Mouse (Mus musculus) ZHBTc4 (cell line): ENCODE measurements around the gene H2al1h.
"Not testable (repeated sequence)": the region's sequence is repeated elsewhere in the genome, so short reads cannot be mapped to it uniquely, and the experiment has no call there.

Source experiments
- DNase-seq: peaks from one replicate; pipeline ENCODE4 v3.0.0-alpha.2; 2011; ENCODE audit warnings: low read depth, low spot score

Gene H2al1h

DNA sequence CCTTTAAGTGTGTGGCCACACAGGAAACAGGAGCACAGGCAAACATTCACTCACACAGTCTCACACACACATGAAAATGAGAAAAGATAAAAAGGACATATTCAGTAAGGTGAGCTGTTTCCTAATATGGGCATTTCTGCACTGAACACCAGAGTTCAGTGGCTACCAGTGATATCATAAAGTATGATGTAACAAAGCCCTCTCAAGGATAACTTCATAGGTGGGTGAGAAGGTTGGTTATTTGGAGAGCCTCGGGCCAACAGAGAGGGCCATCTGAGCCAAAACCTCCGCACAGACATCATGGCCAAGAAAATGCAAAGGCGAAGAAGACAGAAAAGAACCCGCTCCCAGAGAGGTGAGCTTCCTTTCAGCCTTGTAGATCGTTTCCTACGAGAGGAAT lies at the start of gene H2al1h:
H2al1h (plus strand) TSS at position 301 of the 400 bp plus-strand sequence.
- not testable (repeated sequence) for DNase-seq

DNA sequence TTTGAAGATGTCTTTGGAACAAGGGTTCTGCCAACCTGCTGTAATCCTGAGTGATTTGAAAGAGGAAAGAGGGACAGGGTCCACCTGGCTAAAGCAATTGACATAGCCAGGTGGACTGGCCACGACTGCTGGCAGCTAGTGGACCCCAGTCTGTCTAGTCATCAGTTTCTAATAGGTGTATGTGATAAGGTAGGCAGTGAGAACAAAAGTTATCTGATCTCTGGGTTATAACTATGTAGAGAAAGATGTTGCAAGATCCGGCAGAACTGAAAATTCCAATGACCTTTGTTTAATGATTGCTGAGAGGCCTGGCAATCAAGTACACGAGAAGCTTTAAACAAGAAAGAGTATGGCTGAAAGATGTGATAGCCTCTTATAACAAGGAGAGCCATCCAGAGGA lies 48.1 kb upstream of the H2al1h start:
- no peak for DNase-seq

DNA sequence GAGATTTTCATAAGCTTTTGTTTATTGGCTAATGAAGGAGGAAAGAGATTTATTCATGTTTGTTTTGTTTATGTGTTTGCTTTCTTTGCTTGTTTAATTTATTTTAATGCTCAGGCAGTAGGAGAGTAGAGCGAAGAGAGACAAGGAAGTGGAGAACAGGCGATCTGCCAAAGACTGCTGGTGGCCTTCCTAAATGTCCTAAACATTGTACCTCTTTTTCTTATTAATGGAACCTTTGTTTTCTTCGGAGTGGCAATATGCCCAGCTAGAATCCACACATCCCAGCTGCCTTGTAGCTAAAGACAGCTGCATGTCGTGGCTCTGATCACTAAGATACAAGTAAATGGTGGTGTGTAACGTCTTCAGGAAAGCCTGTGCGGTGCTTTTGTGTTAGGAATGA lies 44.2 kb upstream of the H2al1h start:
- DNase-seq: no peak

DNA sequence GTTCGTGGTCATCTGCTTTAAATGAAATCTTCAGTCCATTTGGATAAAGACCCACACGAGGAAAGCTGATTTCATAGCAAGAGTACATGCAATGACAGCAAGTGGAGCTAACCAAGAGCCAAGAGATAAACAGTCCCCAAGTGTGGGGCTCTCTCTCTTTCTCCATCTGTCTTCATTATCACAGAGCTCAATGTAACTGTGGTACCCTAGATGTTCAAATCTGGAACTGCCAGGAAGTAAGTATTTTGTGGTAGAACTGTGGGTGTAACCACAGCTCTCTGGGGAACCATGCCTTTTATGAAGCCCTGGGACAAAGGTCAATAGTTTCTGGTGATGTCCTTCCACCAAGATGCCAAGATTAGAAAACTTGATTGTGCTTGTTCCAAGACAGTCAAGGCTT lies 40.6 kb upstream of the H2al1h start:
- no peak for DNase-seq

DNA sequence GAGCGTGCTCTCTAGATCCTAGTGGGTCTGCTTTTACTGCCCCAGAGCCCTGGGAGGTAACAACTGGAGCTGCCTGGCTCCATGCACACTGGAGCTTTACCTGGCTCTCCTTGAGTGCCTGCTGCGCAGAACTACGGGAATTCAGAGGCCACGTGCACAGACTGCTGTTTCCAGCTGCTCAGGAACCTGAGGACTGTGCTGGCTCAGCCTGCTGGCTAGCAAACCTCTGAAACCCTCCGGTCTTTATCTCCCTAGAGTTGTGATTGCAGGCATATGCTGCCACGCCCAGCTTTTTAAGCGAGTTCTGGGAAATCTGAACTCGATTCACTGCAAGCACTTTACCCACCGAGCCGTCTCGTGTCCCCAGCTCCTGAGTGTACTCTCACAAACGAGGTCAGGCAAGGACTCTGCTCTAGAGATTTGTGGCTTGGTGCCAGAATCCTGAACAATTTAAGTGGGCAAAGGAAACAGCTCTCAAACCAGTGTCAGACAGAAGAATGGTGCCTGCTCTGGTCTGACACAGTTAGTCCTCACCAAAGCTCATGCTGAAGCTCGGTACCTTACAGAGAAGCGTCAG lies 32.9 kb upstream of the H2al1h start:
- peak; percentile 2 for DNase-seq

DNA sequence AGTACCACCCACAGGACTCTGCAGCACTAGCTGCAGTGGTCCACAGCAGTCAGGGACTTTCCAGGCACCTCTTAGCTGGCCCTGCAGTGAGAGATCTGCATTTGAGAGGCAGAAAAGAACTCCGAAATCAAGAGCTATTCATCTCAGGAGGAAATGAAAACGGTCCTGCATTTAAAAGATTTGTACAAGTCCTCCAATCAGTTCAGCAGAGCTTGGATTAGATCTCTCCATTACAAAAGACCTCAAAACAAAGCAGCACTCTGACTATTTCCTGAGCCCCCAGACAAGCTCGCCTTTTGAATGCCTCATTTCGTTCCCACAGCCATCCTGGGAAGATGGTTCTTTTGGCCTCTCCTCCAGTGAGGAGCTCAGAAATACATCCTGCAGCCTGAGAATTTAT lies 32.0 kb upstream of the H2al1h start:
- DNase-seq: peak; percentile 59

DNA sequence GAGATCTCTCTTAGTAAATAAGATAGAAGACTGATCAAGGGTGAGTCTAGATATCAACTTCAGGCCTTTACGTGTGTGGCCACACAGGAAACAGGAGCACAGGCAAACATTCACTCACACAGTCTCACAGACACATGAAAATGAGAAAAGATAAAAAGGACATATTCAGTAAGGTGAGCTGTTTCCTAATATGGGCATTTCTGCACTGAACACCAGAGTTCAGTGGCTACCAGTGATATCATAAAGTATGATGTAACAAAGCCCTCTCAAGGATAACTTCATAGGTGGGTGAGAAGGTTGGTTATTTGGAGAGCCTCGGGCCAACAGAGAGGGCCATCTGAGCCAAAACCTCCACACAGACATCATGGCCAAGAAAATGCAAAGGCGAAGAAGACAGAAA lies 22.3 kb upstream of the H2al1h start, which contains the start of gene H2al1a:
H2al1a (plus strand) TSS at position 301 of the 400 bp plus-strand sequence.
- not testable (repeated sequence) for DNase-seq

DNA sequence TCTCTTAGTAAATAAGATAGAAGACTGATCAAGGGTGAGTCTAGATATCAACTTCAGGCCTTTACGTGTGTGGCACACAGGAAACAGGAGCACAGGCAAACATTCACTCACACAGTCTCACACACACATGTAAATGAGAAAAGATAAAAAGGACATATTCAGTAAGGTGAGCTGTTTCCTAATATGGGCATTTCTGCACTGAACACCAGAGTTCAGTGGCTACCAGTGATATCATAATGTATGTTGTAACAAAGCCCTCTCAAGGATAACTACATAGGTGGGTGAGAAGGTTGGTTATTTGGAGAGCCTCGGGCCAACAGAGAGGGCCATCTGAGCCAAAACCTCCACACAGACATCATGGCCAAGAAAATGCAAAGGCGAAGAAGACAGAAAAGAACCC lies 19.2 kb upstream of the H2al1h start, which contains the start of gene H2al1b:
H2al1b (plus strand) TSS at position 301 of the 400 bp plus-strand sequence.
- not testable (repeated sequence) for DNase-seq

DNA sequence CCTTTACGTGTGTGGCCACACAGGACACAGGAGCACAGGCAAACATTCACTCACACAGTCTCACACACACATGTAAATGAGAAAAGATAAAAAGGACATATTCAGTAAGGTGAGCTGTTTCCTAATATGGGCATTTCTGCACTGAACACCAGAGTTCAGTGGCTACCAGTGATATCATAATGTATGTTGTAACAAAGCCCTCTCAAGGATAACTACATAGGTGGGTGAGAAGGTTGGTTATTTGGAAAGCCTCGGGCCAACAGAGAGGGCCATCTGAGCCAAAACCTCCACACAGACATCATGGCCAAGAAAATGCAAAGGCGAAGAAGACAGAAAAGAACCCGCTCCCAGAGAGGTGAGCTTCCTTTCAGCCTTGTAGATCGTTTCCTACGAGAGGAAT lies 15.9 kb upstream of the H2al1h start, which contains the start of gene H2al1c:
H2al1c (plus strand) TSS at position 301 of the 400 bp plus-strand sequence.
- not testable (repeated sequence) for DNase-seq

DNA sequence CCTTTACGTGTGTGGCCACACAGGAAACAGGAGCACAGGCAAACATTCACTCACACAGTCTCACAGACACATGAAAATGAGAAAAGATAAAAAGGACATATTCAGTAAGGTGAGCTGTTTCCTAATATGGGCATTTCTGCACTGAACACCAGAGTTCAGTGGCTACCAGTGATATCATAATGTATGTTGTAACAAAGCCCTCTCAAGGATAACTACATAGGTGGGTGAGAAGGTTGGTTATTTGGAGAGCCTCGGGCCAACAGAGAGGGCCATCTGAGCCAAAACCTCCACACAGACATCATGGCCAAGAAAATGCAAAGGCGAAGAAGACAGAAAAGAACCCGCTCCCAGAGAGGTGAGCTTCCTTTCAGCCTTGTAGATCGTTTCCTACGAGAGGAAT lies 12.8 kb upstream of the H2al1h start, which contains the start of gene H2al1d:
H2al1d (plus strand) TSS at position 301 of the 400 bp plus-strand sequence.
- not testable (repeated sequence) for DNase-seq

DNA sequence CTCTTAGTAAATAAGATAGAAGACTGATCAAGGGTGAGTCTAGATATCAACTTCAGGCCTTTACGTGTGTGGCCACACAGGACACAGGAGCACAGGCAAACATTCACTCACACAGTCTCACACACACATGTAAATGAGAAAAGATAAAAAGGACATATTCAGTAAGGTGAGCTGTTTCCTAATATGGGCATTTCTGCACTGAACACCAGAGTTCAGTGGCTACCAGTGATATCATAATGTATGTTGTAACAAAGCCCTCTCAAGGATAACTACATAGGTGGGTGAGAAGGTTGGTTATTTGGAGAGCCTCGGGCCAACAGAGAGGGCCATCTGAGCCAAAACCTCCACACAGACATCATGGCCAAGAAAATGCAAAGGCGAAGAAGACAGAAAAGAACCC lies 9.7 kb upstream of the H2al1h start, which contains the start of gene H2al1e:
H2al1e (plus strand) TSS at position 301 of the 400 bp plus-strand sequence.
- not testable (repeated sequence) for DNase-seq

DNA sequence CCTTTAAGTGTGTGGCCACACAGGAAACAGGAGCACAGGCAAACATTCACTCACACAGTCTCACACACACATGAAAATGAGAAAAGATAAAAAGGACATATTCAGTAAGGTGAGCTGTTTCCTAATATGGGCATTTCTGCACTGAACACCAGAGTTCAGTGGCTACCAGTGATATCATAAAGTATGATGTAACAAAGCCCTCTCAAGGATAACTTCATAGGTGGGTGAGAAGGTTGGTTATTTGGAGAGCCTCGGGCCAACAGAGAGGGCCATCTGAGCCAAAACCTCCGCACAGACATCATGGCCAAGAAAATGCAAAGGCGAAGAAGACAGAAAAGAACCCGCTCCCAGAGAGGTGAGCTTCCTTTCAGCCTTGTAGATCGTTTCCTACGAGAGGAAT lies 6.4 kb upstream of the H2al1h start, which contains the start of gene H2al1f:
H2al1f (plus strand) TSS at position 301 of the 400 bp plus-strand sequence.
- DNase-seq: not testable (repeated sequence)

DNA sequence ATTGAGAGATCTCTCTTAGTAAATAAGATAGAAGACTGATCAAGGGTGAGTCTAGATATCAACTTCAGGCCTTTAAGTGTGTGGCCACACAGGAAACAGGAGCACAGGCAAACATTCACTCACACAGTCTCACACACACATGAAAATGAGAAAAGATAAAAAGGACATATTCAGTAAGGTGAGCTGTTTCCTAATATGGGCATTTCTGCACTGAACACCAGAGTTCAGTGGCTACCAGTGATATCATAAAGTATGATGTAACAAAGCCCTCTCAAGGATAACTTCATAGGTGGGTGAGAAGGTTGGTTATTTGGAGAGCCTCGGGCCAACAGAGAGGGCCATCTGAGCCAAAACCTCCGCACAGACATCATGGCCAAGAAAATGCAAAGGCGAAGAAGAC lies 3.3 kb upstream of the H2al1h start, which contains the start of gene H2al1g:
H2al1g (plus strand) TSS at position 301 of the 400 bp plus-strand sequence.
- not testable (repeated sequence) for DNase-seq

DNA sequence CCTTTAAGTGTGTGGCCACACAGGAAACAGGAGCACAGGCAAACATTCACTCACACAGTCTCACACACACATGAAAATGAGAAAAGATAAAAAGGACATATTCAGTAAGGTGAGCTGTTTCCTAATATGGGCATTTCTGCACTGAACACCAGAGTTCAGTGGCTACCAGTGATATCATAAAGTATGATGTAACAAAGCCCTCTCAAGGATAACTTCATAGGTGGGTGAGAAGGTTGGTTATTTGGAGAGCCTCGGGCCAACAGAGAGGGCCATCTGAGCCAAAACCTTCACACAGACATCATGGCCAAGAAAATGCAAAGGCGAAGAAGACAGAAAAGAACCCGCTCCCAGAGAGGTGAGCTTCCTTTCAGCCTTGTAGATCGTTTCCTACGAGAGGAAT lies 3.1 kb downstream of the H2al1h start, which contains the start of gene H2al1i:
H2al1i (plus strand) TSS at position 301 of the 400 bp plus-strand sequence.
- not testable (repeated sequence) for DNase-seq

DNA sequence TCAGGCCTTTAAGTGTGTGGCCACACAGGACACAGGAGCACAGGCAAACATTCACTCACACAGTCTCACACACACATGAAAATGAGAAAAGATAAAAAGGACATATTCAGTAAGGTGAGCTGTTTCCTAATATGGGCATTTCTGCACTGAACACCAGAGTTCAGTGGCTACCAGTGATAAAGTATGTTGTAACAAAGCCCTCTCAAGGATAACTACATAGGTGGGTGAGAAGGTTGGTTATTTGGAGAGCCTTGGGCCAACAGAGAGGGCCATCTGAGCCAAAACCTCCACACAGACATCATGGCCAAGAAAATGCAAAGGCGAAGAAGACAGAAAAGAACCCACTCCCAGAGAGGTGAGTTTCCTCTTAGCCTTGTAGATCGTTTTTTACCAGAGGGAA lies 6.2 kb downstream of the H2al1h start, which contains the start of gene H2al1j:
H2al1j (plus strand) TSS at position 301 of the 400 bp plus-strand sequence.
- not testable (repeated sequence) for DNase-seq

DNA sequence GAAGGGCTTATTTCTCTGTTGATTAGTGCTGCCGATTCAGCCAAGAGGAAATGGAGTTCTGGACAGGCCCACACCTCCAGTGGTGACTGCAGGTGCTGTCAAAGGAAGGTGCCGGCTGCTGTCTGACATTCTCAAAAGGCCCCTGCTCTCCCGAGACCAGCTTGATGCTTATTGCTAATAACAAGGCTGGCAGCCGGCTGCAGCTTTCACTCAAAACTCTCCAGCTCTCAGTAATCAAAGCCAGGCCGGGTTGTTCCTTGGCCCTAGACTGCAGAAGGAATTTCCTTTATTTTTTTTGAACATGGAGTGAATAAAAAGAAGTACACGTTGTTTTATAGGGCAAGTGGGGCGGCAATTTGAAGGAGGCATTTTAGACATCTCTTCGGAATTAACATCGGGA lies 24.5 kb downstream of the H2al1h start:
- DNase-seq: no peak

DNA sequence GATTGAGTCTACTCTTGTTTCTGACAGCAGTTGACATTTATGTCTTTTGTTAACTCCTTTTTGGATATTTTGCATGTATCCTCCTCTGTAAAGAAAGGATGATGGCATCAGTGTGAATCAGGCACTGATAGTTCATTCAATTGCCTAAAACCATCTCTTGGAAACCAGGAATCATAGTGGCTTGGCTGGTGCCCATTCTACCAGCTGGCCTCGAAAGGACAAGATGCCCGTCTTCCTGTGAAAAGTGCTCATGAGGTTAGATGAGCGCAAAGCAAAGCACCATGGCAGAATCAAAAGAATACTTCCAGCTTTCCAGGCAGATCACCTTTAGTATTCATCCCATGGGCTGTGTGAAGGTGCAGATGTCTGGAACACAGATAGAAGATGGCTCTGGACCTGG lies 25.5 kb downstream of the H2al1h start:
- no peak for DNase-seq

DNA sequence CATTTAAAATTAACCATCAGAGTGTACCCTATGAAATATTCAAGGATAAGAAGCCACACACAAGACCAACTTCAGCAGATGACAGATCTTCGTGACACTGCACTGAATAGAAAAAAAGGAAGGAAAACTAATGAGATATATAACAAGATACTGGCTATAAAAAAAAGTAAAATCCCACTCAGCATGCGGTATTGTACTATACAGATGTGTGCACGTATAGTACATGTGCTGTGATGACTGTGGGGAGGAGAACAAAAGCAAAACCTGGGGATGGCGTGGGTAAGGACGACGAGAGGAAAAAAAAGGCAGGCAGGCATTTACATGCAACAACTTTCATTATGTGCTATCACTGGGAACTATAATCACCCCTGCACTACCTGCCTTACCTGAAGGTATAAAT lies 39.5 kb downstream of the H2al1h start:
- DNase-seq: no peak

DNA sequence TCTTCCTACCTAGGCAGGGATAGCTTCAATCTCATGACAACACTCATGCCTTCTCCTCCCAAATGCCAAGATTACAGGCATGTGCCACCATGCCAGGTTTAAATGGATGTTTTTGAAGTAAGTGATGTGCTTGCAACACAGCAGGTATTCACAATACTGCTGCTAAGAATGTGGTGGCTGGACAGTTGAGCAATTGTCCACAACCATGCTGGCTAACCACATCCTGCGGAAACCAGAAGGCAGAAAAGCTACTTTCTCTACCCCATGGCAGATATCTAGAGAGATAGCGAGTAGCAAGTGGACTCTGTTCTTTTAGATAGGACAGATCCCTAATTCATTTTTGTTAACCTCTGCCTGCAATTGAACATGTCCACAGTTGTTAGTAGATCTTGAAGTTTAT lies 40.0 kb downstream of the H2al1h start:
- no peak for DNase-seq

DNA sequence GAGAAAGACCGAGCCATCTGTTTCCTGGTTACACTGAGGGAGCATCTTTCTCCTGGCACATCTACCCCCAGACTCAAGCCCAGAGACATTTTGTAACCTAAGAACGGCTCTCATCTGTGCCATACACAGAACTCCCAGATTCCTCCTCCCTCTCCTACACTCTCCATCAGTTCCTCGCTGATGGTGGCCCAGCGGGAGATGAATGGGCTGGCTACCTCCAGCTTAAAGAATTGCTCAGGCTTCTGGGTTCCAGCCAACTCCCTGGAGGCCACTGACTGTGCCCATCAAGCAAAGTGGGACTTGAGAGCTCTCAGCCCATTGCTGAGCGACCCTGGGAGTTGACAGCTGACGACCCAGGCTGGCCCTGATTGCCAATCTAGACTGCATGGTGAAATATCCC lies 42.6 kb downstream of the H2al1h start:
- DNase-seq: peak; percentile 1

DNA sequence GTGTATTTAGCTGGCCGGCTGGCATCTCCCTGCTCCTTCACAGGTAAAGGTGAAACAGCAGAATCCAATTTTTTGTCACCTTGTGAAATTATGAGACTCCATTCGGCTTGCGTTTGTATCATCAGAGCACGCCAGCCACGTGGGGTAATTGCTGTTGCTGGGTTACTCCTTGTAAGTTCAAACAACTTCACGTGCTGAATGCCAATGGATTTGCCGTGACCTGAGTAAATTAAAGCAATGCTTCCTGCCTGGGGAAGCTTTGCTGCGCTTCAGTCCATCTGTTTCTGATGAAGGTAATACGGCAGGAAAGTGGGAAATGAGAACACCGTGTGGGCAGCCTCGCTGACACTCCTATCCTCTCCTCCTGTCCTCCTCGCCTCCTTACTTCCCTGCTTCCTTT lies 43.9 kb downstream of the H2al1h start:
- DNase-seq: no peak
